Mouse (Mus musculus) heart, embryonic 15.5 days (tissue): ENCODE data around the gene Bub3. TPM values are rescaled to one million over a fixed set of nuclear protein-coding genes. Genes with fewer than 3 reads are reported as not detected.

Experiments used
- ATAC-seq: fragments of 200-750 bp; cut with Nextera tagmentation; replicated peaks from 2 replicates; pipeline ENCODE4 v1.8.0; 2017; ENCODE audit warnings: low read depth, moderate TSS enrichment; ENCODE audit not compliant: insufficient number of reproducible peaks, insufficient read depth, low FRiP score
- H3K27ac ChIP-seq: fragments of 300-500 bp; sonication (generic); 2 replicates; pipeline ENCODE4 v1.5.1; 2015; ENCODE audit warnings: mild to moderate bottlenecking, inconsistent platforms
- H3K27me3 ChIP-seq: fragments of 300-500 bp; sonication (generic); 2 replicates; pipeline ENCODE4 v1.6.1; 2015; ENCODE audit warnings: inconsistent platforms
- H3K36me3 ChIP-seq: fragments of 300-500 bp; sonication (generic); 2 replicates; pipeline ENCODE4 v1.6.1; 2015; ENCODE audit warnings: mild to moderate bottlenecking, inconsistent platforms
- H3K4me1 ChIP-seq: fragments of 300-500 bp; sonication (generic); replicated peaks from 2 replicates; pipeline ENCODE4 v1.6.1; 2015; ENCODE audit warnings: inconsistent platforms
- H3K4me2 ChIP-seq: fragments of 300-500 bp; sonication (generic); 2 replicates; pipeline ENCODE4 v1.6.1; 2015; ENCODE audit warnings: inconsistent platforms, mild to moderate bottlenecking, moderate library complexity
- H3K4me3 ChIP-seq: fragments of 300-500 bp; sonication (generic); 2 replicates; pipeline ENCODE4 v1.5.1; 2015; ENCODE audit warnings: mild to moderate bottlenecking, inconsistent platforms
- H3K9ac ChIP-seq: fragments of 300-500 bp; sonication (generic); 2 replicates; pipeline ENCODE4 v1.6.1; 2015; ENCODE audit warnings: mild to moderate bottlenecking, inconsistent platforms
- H3K9me3 ChIP-seq: fragments of 300-500 bp; sonication (generic); replicated peaks from 2 replicates; pipeline ENCODE4 v1.6.1; 2016; ENCODE audit warnings: inconsistent platforms
- WGBS: fragments of 180-500 bp; shearing (Covaris S2); methylation state at CpG from one replicate; pipeline ENCODE4 v1.1.7; 2015; ENCODE audit warnings: mixed read lengths; 5-methylcytosine and 5-hydroxymethylcytosine counted together
- polyA plus RNA-seq: library from polyadenylated mRNA; unstranded; fragments of >200 nt; fragmentation: Nextera tagmentation; extraction: Ambion mirVana; gene quantifications from 2 replicates; pipeline ENCODE4 v1.2.1, GENCODE M21; 2015

Bub3 gene
- polyA plus RNA-seq, 1 experiment from 2014 or later: 111 TPM

- WGBS: 50% methylated on average over 2 of the region's 2 CpGs
- ATAC-seq: no peak
- peaks cover 10% of the 10 kb centered on the region for H3K36me3 ChIP-seq
- no peak overlapping the region for H3K4me3 ChIP-seq
- no peaks in the 10 kb centered on the region for H3K9me3 ChIP-seq
- H3K9ac ChIP-seq: no peak overlapping the region
- peaks cover 40% of the 10 kb centered on the region for H3K4me1 ChIP-seq
- no peak overlapping the region for H3K4me2 ChIP-seq
- no peak overlapping the region for H3K27ac ChIP-seq
- peaks cover 65% of the 10 kb centered on the region for H3K27me3 ChIP-seq
Measured at GRCm38 (mm10) chr7:131557751-131558150, 2.3 kb upstream of the Bub3 start.

GRCm38 (mm10) chr7:131560697-131561042 is 648 bp downstream of the Bub3 start:
- peak; percentile 57 for ATAC-seq
- 1% methylated on average over 14 of the region's 14 CpGs for WGBS
- H3K27me3 ChIP-seq: peaks cover 36% of the 10 kb centered on the region
- no peaks in the 10 kb centered on the region for H3K9me3 ChIP-seq
- peaks cover 36% of the 10 kb centered on the region for H3K36me3 ChIP-seq
- peaks cover 23% of the 10 kb centered on the region for H3K4me1 ChIP-seq
- peak overlapping the region; percentile 94 for H3K27ac ChIP-seq
- peak overlapping the region; percentile 93 for H3K4me3 ChIP-seq
- peak overlapping the region; percentile 66 for H3K4me2 ChIP-seq
- peak overlapping the region; percentile 90 for H3K9ac ChIP-seq

GRCm38 (mm10) chr7:131575246-131575645 is 15.2 kb downstream of the Bub3 start:
- Histone ChIP-seq H3K36me3 (peaks cover 30% of the 10 kb centered on the region), H3K9me3 (no peaks in the 10 kb centered on the region), H3K27ac (no peak overlapping the region), H3K4me1 (no peaks in the 10 kb centered on the region), H3K4me2 (no peak overlapping the region), H3K4me3 (no peak overlapping the region), H3K9ac (no peak overlapping the region), H3K27me3 (no peaks in the 10 kb centered on the region)
- WGBS: 74% methylated on average over 6 of the region's 6 CpGs
- no peak for ATAC-seq

- 0 out of 2 replicates have a peak, but pooled peaks cover 4% of the 10 kb centered on the region for H3K27me3 ChIP-seq
- WGBS: 17% methylated on average over 9 of the region's 9 CpGs
- H3K4me1 ChIP-seq: no peaks in the 10 kb centered on the region
- no peaks in the 10 kb centered on the region for H3K36me3 ChIP-seq
- H3K27ac ChIP-seq: no peak overlapping the region
- no peak overlapping the region for H3K9ac ChIP-seq
- ATAC-seq: no peak
- no peaks in the 10 kb centered on the region for H3K9me3 ChIP-seq
- no peak overlapping the region for H3K4me2 ChIP-seq
- no peak overlapping the region for H3K4me3 ChIP-seq
Measured at GRCm38 (mm10) chr7:131582178-131582577, 22.2 kb downstream of the Bub3 start.

- Histone ChIP-seq H3K36me3 (no peaks in the 10 kb centered on the region), H3K4me1 (no peaks in the 10 kb centered on the region), H3K27me3 (0 out of 2 replicates have a peak, but pooled peaks cover 4% of the 10 kb centered on the region), H3K9ac (no peak overlapping the region), H3K4me3 (no peak overlapping the region), H3K4me2 (no peak overlapping the region), H3K9me3 (no peaks in the 10 kb centered on the region), H3K27ac (no peak overlapping the region)
- ATAC-seq: no peak
- 80% methylated on average over 5 of the region's 5 CpGs for WGBS
Measured at GRCm38 (mm10) chr7:131585551-131585950, 25.5 kb downstream of the Bub3 start.

- H3K36me3 ChIP-seq: no peaks in the 10 kb centered on the region
- H3K27ac ChIP-seq: no peak overlapping the region
- no peak overlapping the region for H3K4me3 ChIP-seq
- no peak for ATAC-seq
- no peak overlapping the region for H3K9ac ChIP-seq
- 19% methylated on average over 12 of the region's 12 CpGs for WGBS
- H3K27me3 ChIP-seq: peaks cover 22% of the 10 kb centered on the region
- peaks cover 5% of the 10 kb centered on the region for H3K4me1 ChIP-seq
- 0 out of 2 replicates have a peak overlapping the region, but pooled peaks have one; percentile 8 for H3K4me2 ChIP-seq
- no peaks in the 10 kb centered on the region for H3K9me3 ChIP-seq
Measured at GRCm38 (mm10) chr7:131597779-131598482, 37.9 kb downstream of the Bub3 start.

- no peak overlapping the region for H3K4me2 ChIP-seq
- peaks cover 22% of the 10 kb centered on the region for H3K27me3 ChIP-seq
- ATAC-seq: no peak
- H3K4me1 ChIP-seq: peaks cover 5% of the 10 kb centered on the region
- H3K27ac ChIP-seq: no peak overlapping the region
- H3K9me3 ChIP-seq: no peaks in the 10 kb centered on the region
- no peak overlapping the region for H3K4me3 ChIP-seq
- H3K36me3 ChIP-seq: no peaks in the 10 kb centered on the region
- WGBS: 9% methylated on average over 5 of the region's 5 CpGs
- H3K9ac ChIP-seq: no peak overlapping the region
Measured at GRCm38 (mm10) chr7:131598483-131598824, 38.4 kb downstream of the Bub3 start.

- 84% methylated on average over 7 of the region's 7 CpGs for WGBS
- H3K9ac ChIP-seq: no peak overlapping the region
- ATAC-seq: no peak
Measured at GRCm38 (mm10) chr7:131602106-131602505, 42.1 kb downstream of the Bub3 start.

GRCm38 (mm10) chr7:131603186-131603585 is 43.2 kb downstream of the Bub3 start:
- Histone ChIP-seq H3K9me3 (no peaks in the 10 kb centered on the region), H3K27ac (no peak overlapping the region), H3K4me1 (peaks cover 6% of the 10 kb centered on the region), H3K9ac (no peak overlapping the region), H3K4me2 (no peak overlapping the region), H3K36me3 (no peaks in the 10 kb centered on the region), H3K27me3 (peaks cover 13% of the 10 kb centered on the region), H3K4me3 (no peak overlapping the region)
- 21% methylated on average over 10 of the region's 11 CpGs for WGBS
- ATAC-seq: no peak

More at GRCm38 (mm10) chr7:131602106-131602505, 42.1 kb downstream of the Bub3 start:
- peaks cover 22% of the 10 kb centered on the region for H3K27me3 ChIP-seq
- H3K4me3 ChIP-seq: no peak overlapping the region
- no peaks in the 10 kb centered on the region for H3K36me3 ChIP-seq
- no peak overlapping the region for H3K27ac ChIP-seq
- H3K4me2 ChIP-seq: no peak overlapping the region
- peaks cover 5% of the 10 kb centered on the region for H3K4me1 ChIP-seq
- no peaks in the 10 kb centered on the region for H3K9me3 ChIP-seq

GRCm38 (mm10) chr7:131604946-131605345 is 44.9 kb downstream of the Bub3 start:
- no peak for ATAC-seq
- H3K36me3 ChIP-seq: no peaks in the 10 kb centered on the region
- no peak overlapping the region for H3K9ac ChIP-seq
- peaks cover 3% of the 10 kb centered on the region; the same call in 1 of the 2 replicates for H3K4me1 ChIP-seq
- H3K27ac ChIP-seq: no peak overlapping the region
- H3K4me2 ChIP-seq: no peak overlapping the region
- 86% methylated on average over 10 of the region's 10 CpGs for WGBS
- no peak overlapping the region for H3K4me3 ChIP-seq
- H3K27me3 ChIP-seq: 0 out of 2 replicates have a peak, but pooled peaks cover 2% of the 10 kb centered on the region
- no peaks in the 10 kb centered on the region for H3K9me3 ChIP-seq

- Histone ChIP-seq H3K4me3 (no peak overlapping the region), H3K9ac (no peak overlapping the region), H3K36me3 (no peaks in the 10 kb centered on the region), H3K9me3 (no peaks in the 10 kb centered on the region), H3K27me3 (no peaks in the 10 kb centered on the region), H3K4me1 (peaks cover 3% of the 10 kb centered on the region; the same call in 1 of the 2 replicates), H3K27ac (no peak overlapping the region), H3K4me2 (no peak overlapping the region)
- WGBS: 69% methylated on average over 4 of the region's 4 CpGs
- ATAC-seq: no peak
Measured at GRCm38 (mm10) chr7:131605481-131605880, 45.5 kb downstream of the Bub3 start.

- Histone ChIP-seq H3K9ac (no peak overlapping the region), H3K27me3 (no peaks in the 10 kb centered on the region), H3K4me1 (peaks cover 3% of the 10 kb centered on the region; the same call in 1 of the 2 replicates), H3K9me3 (no peaks in the 10 kb centered on the region), H3K27ac (no peak overlapping the region), H3K4me2 (no peak overlapping the region), H3K4me3 (no peak overlapping the region), H3K36me3 (no peaks in the 10 kb centered on the region)
- ATAC-seq: peak; percentile 67; the same call in 1 of the 2 replicates
- 56% methylated on average over 6 of the region's 6 CpGs for WGBS
Measured at GRCm38 (mm10) chr7:131608049-131608448, 48.0 kb downstream of the Bub3 start.
